Mouse (Mus musculus): ENCODE results near the gene Inppl1. TPM values are rescaled to one million over a fixed set of nuclear protein-coding genes. Genes with fewer than 3 reads are reported as not detected.

The Inppl1 gene
- total and polyA plus RNA-seq, 2 experiments from 2014 or later = 9.6 to 15.4 TPM

DNA sequence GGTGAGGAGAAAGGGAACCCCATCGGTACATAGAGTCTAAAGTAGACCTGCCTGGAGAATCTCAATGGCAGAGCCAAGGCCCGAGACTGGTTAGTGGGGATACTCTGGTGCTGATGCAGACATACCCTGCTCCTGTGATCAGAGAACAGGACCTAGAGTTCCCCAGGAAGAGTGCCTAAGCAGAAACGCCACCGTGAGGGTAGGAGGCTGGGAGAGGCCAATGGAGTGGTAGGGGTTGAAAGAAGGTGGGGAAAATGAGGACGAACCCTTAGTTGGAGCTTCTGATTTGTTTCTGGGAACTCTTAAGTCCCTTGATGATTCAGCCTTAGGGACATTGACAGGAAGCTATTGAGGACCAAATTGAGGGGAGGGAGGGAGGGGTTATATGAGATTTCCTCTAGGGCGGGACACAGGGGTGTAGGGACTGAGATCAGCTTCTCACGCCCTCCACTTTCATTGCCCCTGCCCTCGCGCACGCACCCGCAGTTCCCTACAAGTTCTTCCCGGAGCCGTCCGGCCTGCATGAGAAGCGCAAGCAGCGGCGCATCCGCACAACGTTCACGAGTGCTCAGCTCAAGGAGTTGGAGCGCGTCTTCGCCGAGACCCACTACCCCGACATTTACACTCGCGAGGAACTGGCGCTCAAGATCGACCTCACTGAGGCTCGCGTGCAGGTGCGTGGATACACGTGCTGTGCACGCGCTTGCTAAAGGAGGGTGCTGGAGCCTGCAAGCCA lies 17.6 kb downstream of the Inppl1 start:
- peak; percentile 41 for DNase-seq
- ATAC-seq = no peak
- no peaks in the 10 kb centered on the region for H3K9me3 ChIP-seq (ENCODE audit: low read length)
- no peaks in the 10 kb centered on the region for H3K4me1 ChIP-seq (ENCODE audit: insufficient read depth)
- peak overlapping the region; percentile 32 for H3K4me3 ChIP-seq (ENCODE audit: low read depth, low read length)
- no peaks in the 10 kb centered on the region for H3K36me3 ChIP-seq (ENCODE audit: insufficient read depth)
- H3K27ac ChIP-seq (ENCODE audit: low read depth, low read length) = no peak overlapping the region
- H3K27me3 ChIP-seq (ENCODE audit: insufficient read depth, low read length) = peaks cover 70% of the 10 kb centered on the region
- peak overlapping the region; percentile 57 for H3K4me2 ChIP-seq (ENCODE audit: low read depth)
- no peak overlapping the region for H3K9ac ChIP-seq
- no peak for TF ChIP-seq CTCF (IDR thresholded peaks at IDR 0.05; ENCODE audit: low read depth)
- WGBS = 2% methylated on average over 35 of the region's 35 CpGs

DNA sequence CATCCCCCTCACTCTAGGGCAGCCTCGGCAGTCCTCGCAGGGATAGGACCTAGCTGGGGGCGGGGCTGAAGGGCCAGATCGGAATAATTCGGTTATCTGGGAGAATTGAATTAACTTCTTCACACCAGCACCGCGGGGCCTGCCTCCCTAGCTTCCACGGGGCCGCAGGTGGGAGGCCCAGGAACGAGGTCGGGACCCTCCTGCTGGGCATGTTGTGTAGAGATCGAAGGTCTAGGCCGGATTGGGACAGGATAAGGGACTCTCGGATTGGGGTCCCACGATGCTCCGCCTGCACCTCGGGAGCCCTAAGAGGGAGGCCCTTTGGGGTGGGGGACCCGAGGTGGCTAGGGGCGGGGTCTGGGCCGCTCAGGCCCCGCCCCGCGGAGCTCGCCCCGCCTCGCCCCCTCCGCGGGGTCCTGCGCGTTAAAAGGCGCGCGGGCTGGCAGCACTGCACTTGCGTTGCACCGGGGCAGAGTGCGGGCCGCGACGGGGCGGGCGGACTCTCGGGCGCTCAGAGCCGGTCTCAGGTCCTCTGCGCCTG lies 20.1 kb downstream of the Inppl1 start, which contains the start of gene Phox2a:
Gene Phox2a, plus strand, starts transcription at position 453 of the 541 bp plus-strand sequence.
- H3K27me3 ChIP-seq (ENCODE audit: insufficient read depth, low read length) = peaks cover 64% of the 10 kb centered on the region
- peak within 1 kb of the TSS; percentile 20 for H3K4me3 ChIP-seq (ENCODE audit: low read depth, low read length)
- 2% methylated on average over 42 of the region's 45 CpGs for WGBS
- no peak within 1 kb of the TSS for H3K27ac ChIP-seq (ENCODE audit: low read depth, low read length)
- H3K4me1 ChIP-seq (ENCODE audit: insufficient read depth) = no peaks in the 10 kb centered on the region
- no peak within 1 kb of the TSS for H3K9ac ChIP-seq
- peak within 1 kb of the TSS; percentile 41 for H3K4me2 ChIP-seq (ENCODE audit: low read depth)
- ATAC-seq = 0 out of 2 replicates have a peak, but pooled peaks have one; percentile 8
- TF ChIP-seq CTCF (IDR thresholded peaks at IDR 0.05; ENCODE audit: low read depth) = no peak
- no peaks in the 10 kb centered on the region for H3K9me3 ChIP-seq (ENCODE audit: low read length)
- H3K36me3 ChIP-seq (ENCODE audit: insufficient read depth) = no peaks in the 10 kb centered on the region
- DNase-seq = no peak

DNA sequence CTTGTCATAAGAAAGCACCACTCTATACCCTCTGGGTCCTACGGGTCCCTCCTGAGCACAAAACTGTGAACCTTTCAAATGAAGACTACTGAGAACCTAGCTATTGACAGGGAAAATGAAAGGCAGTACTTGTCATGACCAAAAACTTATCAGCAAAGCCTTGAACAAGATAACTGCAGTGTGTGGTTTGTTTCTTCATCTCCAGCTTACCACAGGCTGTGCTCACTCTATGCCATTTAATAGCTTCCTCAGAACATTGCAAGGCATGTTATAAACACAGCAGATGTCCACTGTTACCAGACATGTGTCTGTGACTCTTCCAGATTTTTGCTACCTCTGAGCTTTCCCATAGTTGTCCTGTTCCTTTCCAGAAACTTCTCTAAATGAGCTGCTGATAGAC lies 61.0 kb downstream of the Inppl1 start:
- 94% methylated on average over 1 of the region's 1 CpGs for WGBS
- H3K36me3 ChIP-seq (ENCODE audit: insufficient read depth) = peaks cover 35% of the 10 kb centered on the region
- H3K9ac ChIP-seq = no peak overlapping the region
- no peak overlapping the region for H3K4me2 ChIP-seq (ENCODE audit: low read depth)
- H3K27me3 ChIP-seq (ENCODE audit: insufficient read depth, low read length) = no peaks in the 10 kb centered on the region
- no peaks in the 10 kb centered on the region for H3K4me1 ChIP-seq (ENCODE audit: insufficient read depth)
- no peak for ATAC-seq
- DNase-seq = no peak
- H3K27ac ChIP-seq (ENCODE audit: low read depth, low read length) = no peak overlapping the region
- no peaks in the 10 kb centered on the region for H3K9me3 ChIP-seq (ENCODE audit: low read length)
- TF ChIP-seq CTCF (IDR thresholded peaks at IDR 0.05; ENCODE audit: low read depth) = no peak
- no peak overlapping the region for H3K4me3 ChIP-seq (ENCODE audit: low read depth, low read length)

DNA sequence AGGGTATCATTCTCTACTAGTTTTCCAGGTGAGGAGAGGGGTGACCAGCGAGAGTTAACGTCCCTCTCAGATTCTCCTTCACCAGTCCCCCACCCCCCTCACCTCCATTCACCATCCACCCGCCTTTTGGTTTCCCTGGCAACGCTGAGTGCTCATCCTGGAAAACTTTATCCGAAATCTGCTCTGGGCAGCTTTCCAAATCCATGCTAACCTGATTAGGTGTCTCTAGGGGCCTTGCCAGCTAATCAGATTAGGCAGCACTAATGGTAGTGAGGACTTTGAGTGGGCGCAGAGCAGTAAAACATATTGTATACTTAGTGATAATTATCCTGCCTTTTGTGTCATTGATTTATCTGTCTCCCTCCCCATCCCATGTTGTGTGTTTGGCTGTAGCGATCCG lies 65.3 kb downstream of the Inppl1 start:
- no peak overlapping the region for H3K4me3 ChIP-seq (ENCODE audit: low read depth, low read length)
- no peak for TF ChIP-seq CTCF (IDR thresholded peaks at IDR 0.05; ENCODE audit: low read depth)
- no peak overlapping the region for H3K4me2 ChIP-seq (ENCODE audit: low read depth)
- peak; percentile 51 for ATAC-seq
- no peaks in the 10 kb centered on the region for H3K4me1 ChIP-seq (ENCODE audit: insufficient read depth)
- no peak overlapping the region for H3K27ac ChIP-seq (ENCODE audit: low read depth, low read length)
- H3K9ac ChIP-seq = no peak overlapping the region
- peaks cover 10% of the 10 kb centered on the region; the same call in 1 of the 2 replicates for H3K36me3 ChIP-seq (ENCODE audit: insufficient read depth)
- peak; percentile 46 for DNase-seq
- H3K9me3 ChIP-seq (ENCODE audit: low read length) = no peaks in the 10 kb centered on the region
- WGBS = 29% methylated on average over 8 of the region's 8 CpGs
- H3K27me3 ChIP-seq (ENCODE audit: insufficient read depth, low read length) = no peaks in the 10 kb centered on the region

Small RNA genes within 50 kb of the gene (microRNA-seq; reads per million reads assigned to microRNA genes)
- gene Gm22655 = 0 reads per million in 2 experiments

Other genes with a start within 250 kb of the Inppl1 start
- gene Clpb, start 174.6 kb downstream of the Inppl1 start, total RNA-seq (2014; rRNA removed) = 40.6 and 45.9 TPM in 2 replicates
- gene Clpb, start 174.6 kb downstream of the Inppl1 start, polyA plus RNA-seq (2015; fragmentation: Nextera tagmentation; extraction: Ambion mirVana) = 34.6 and 38.3 TPM in 2 replicates
- gene Phox2a, start 19.9 kb downstream of the Inppl1 start, total RNA-seq (2014; rRNA removed) = not detected in 2 replicates
- gene Phox2a, start 19.9 kb downstream of the Inppl1 start, polyA plus RNA-seq (2015; fragmentation: Nextera tagmentation; extraction: Ambion mirVana) = not detected in 2 replicates
- gene Folr2, start 19.0 kb upstream of the Inppl1 start, total RNA-seq (2014; rRNA removed) = 3.4 and 3.8 TPM in 2 replicates
- 2.5 and 3.0 TPM in 2 replicates for gene Folr2, start 19.0 kb upstream of the Inppl1 start, polyA plus RNA-seq (2015; fragmentation: Nextera tagmentation; extraction: Ambion mirVana)
- gene Anapc15, start 25.5 kb upstream of the Inppl1 start, total RNA-seq (2014; rRNA removed) = 47.0 and 64.2 TPM in 2 replicates
- gene Anapc15, start 25.5 kb upstream of the Inppl1 start, polyA plus RNA-seq (2015; fragmentation: Nextera tagmentation; extraction: Ambion mirVana) = 68.8 and 73.3 TPM in 2 replicates
- 7.0 and 10.5 TPM in 2 replicates for gene Folr1, start 32.6 kb upstream of the Inppl1 start, total RNA-seq (2014; rRNA removed)
- gene Folr1, start 32.6 kb upstream of the Inppl1 start, polyA plus RNA-seq (2015; fragmentation: Nextera tagmentation; extraction: Ambion mirVana) = 38.5 and 49.6 TPM in 2 replicates
- 96.3 and 105 TPM in 2 replicates for gene Lamtor1, start 67.7 kb upstream of the Inppl1 start, total RNA-seq (2014; rRNA removed)
- 176 and 205 TPM in 2 replicates for gene Lamtor1, start 67.7 kb upstream of the Inppl1 start, polyA plus RNA-seq (2015; fragmentation: Nextera tagmentation; extraction: Ambion mirVana)
- not detected in 2 replicates for gene Tomt, start 68.1 kb upstream of the Inppl1 start, total RNA-seq (2014; rRNA removed)
- 0.27 and 0.34 TPM in 2 replicates for gene Tomt, start 68.1 kb upstream of the Inppl1 start, polyA plus RNA-seq (2015; fragmentation: Nextera tagmentation; extraction: Ambion mirVana)
- gene Lrrc51, start 95.7 kb upstream of the Inppl1 start, total RNA-seq (2014; rRNA removed) = 4.8 and 5.4 TPM in 2 replicates
- 9.1 and 10.6 TPM in 2 replicates for gene Lrrc51, start 95.7 kb upstream of the Inppl1 start, polyA plus RNA-seq (2015; fragmentation: Nextera tagmentation; extraction: Ambion mirVana)
- 58.3 and 74.2 TPM in 2 replicates for gene Numa1, start 95.9 kb upstream of the Inppl1 start, total RNA-seq (2014; rRNA removed)
- 18.1 and 24.3 TPM in 2 replicates for gene Numa1, start 95.9 kb upstream of the Inppl1 start, polyA plus RNA-seq (2015; fragmentation: Nextera tagmentation; extraction: Ambion mirVana)
- gene Il18bp, start 180.5 kb upstream of the Inppl1 start, total RNA-seq (2014; rRNA removed) = 9.5 and 11.2 TPM in 2 replicates
- gene Il18bp, start 180.5 kb upstream of the Inppl1 start, polyA plus RNA-seq (2015; fragmentation: Nextera tagmentation; extraction: Ambion mirVana) = 1.7 and 2.8 TPM in 2 replicates
- 28.8 and 34.2 TPM in 2 replicates for gene Rnf121, start 227.2 kb upstream of the Inppl1 start, total RNA-seq (2014; rRNA removed)
- 19.9 and 23.4 TPM in 2 replicates for gene Rnf121, start 227.2 kb upstream of the Inppl1 start, polyA plus RNA-seq (2015; fragmentation: Nextera tagmentation; extraction: Ambion mirVana)
- gene Xndc1, start 227.3 kb upstream of the Inppl1 start, total RNA-seq (2014; rRNA removed) = 23.4 and 32.7 TPM in 2 replicates
- gene Xndc1, start 227.3 kb upstream of the Inppl1 start, polyA plus RNA-seq (2015; fragmentation: Nextera tagmentation; extraction: Ambion mirVana) = 11.9 and 14.6 TPM in 2 replicates
- gene Xntrpc, start 227.5 kb upstream of the Inppl1 start, total RNA-seq (2014; rRNA removed) = 1.3 and 2.5 TPM in 2 replicates
- gene Xntrpc, start 227.5 kb upstream of the Inppl1 start, polyA plus RNA-seq (2015; fragmentation: Nextera tagmentation; extraction: Ambion mirVana) = 0.42 and 0.58 TPM in 2 replicates
- 0.23 and 1.1 TPM in 2 replicates for gene Trpc2, start 244.9 kb upstream of the Inppl1 start, total RNA-seq (2014; rRNA removed)
- gene Trpc2, start 244.9 kb upstream of the Inppl1 start, polyA plus RNA-seq (2015; fragmentation: Nextera tagmentation; extraction: Ambion mirVana) = not detected in 2 replicates

Data from forebrain, postnatal 0 days (tissue).